Mouse (Mus musculus) midbrain, embryonic 13.5 days (tissue): ENCODE results near the gene Bckdhb. TPM values are rescaled to one million over a fixed set of nuclear protein-coding genes. Genes with fewer than 3 reads are reported as not detected.
"Not testable (repeated sequence)": the region's sequence is repeated elsewhere in the genome, so short reads cannot be mapped to it uniquely, and the experiment has no call there.

Experiments used
- ATAC-seq: fragments of 200-750 bp; cut with Nextera tagmentation; 2 replicates; pipeline ENCODE4 v1.8.0; 2017; ENCODE audit warnings: mild to moderate bottlenecking, moderate TSS enrichment, moderate library complexity
- H3K27ac ChIP-seq: fragments of 300-500 bp; sonication (generic); 2 replicates; pipeline ENCODE4 v1.5.1; 2015; ENCODE audit warnings: inconsistent platforms, mild to moderate bottlenecking, moderate library complexity
- H3K27me3 ChIP-seq: fragments of 300-500 bp; sonication (generic); 2 replicates; pipeline ENCODE4 v1.6.1; 2015; ENCODE audit warnings: mild to moderate bottlenecking, inconsistent platforms
- H3K36me3 ChIP-seq: fragments of 300-500 bp; sonication (generic); 2 replicates; pipeline ENCODE4 v1.6.1; 2015; ENCODE audit warnings: mild to moderate bottlenecking, inconsistent platforms
- H3K4me1 ChIP-seq: fragments of 300-500 bp; sonication (generic); replicated peaks from 2 replicates; pipeline ENCODE4 v1.6.1; 2015; ENCODE audit warnings: inconsistent platforms
- H3K4me2 ChIP-seq: fragments of 300-500 bp; sonication (generic); replicated peaks from 2 replicates; pipeline ENCODE4 v1.6.1; 2015; ENCODE audit warnings: moderate library complexity, mild to moderate bottlenecking, inconsistent platforms
- H3K4me3 ChIP-seq: fragments of 300-500 bp; sonication (generic); replicated peaks from 2 replicates; pipeline ENCODE4 v1.5.1; 2015; ENCODE audit warnings: mild to moderate bottlenecking, inconsistent platforms
- H3K9ac ChIP-seq: fragments of 300-500 bp; sonication (generic); replicated peaks from 2 replicates; pipeline ENCODE4 v1.6.1; 2015; ENCODE audit warnings: mild to moderate bottlenecking, inconsistent platforms
- H3K9me3 ChIP-seq: fragments of 300-500 bp; sonication (generic); 2 replicates; pipeline ENCODE4 v1.6.1; 2016; ENCODE audit warnings: mild to moderate bottlenecking, inconsistent platforms
- WGBS: fragments of 180-500 bp; shearing (Covaris S2); methylation state at CpG from one replicate; pipeline ENCODE4 v1.1.7; 2015; 5-methylcytosine and 5-hydroxymethylcytosine counted together
- polyA plus RNA-seq: library from polyadenylated mRNA; unstranded; fragments of >200 nt; fragmentation: Nextera tagmentation; extraction: Ambion mirVana; gene quantifications from 2 replicates; pipeline ENCODE4 v1.2.1, GENCODE M21; 2015

Bckdhb gene
- polyA plus RNA-seq, 1 experiment from 2014 or later, result 31.4 TPM

GRCm38 (mm10) chr9:83967439-83968050, 42.6 kb downstream of the Bckdhb start:
- Histone ChIP-seq H3K4me2 (no peak overlapping the region), H3K4me3 (no peak overlapping the region), H3K27me3 (no peaks in the 10 kb centered on the region), H3K27ac (no peak overlapping the region), H3K36me3 (no peaks in the 10 kb centered on the region), H3K4me1 (peaks cover 4% of the 10 kb centered on the region), H3K9me3 (no peaks in the 10 kb centered on the region), H3K9ac (no peak overlapping the region)
- no peak for ATAC-seq
- 88% methylated on average over 9 of the region's 9 CpGs for WGBS

GRCm38 (mm10) chr9:83969326-83969725, 44.4 kb downstream of the Bckdhb start:
- no peak overlapping the region for H3K9ac ChIP-seq
- no peak overlapping the region for H3K4me2 ChIP-seq
- ATAC-seq, result no peak
- H3K4me1 ChIP-seq, result no peaks in the 10 kb centered on the region
- H3K27me3 ChIP-seq, result no peaks in the 10 kb centered on the region
- H3K36me3 ChIP-seq, result no peaks in the 10 kb centered on the region
- no peak overlapping the region for H3K4me3 ChIP-seq
- no peak overlapping the region for H3K27ac ChIP-seq
- H3K9me3 ChIP-seq, result no peaks in the 10 kb centered on the region
- WGBS, result 77% methylated on average over 7 of the region's 7 CpGs

GRCm38 (mm10) chr9:83973467-83973866, 48.5 kb downstream of the Bckdhb start:
- no peak overlapping the region for H3K27ac ChIP-seq
- H3K4me1 ChIP-seq, result no peaks in the 10 kb centered on the region
- H3K9me3 ChIP-seq, result no peaks in the 10 kb centered on the region
- ATAC-seq, result no peak
- H3K27me3 ChIP-seq, result no peaks in the 10 kb centered on the region
- H3K9ac ChIP-seq, result no peak overlapping the region
- no peak overlapping the region for H3K4me2 ChIP-seq
- H3K4me3 ChIP-seq, result no peak overlapping the region
- H3K36me3 ChIP-seq, result no peaks in the 10 kb centered on the region
- WGBS, result 92% methylated on average over 2 of the region's 2 CpGs

- H3K27me3 ChIP-seq, result no peaks in the 10 kb centered on the region
- no peaks in the 10 kb centered on the region for H3K4me1 ChIP-seq
- H3K9me3 ChIP-seq, result no peaks in the 10 kb centered on the region
- ATAC-seq, result no peak
- H3K27ac ChIP-seq, result no peak overlapping the region
- H3K4me3 ChIP-seq, result no peak overlapping the region
- WGBS, result 91% methylated on average over 2 of the region's 2 CpGs
- H3K36me3 ChIP-seq, result no peaks in the 10 kb centered on the region
- H3K9ac ChIP-seq, result no peak overlapping the region
- no peak overlapping the region for H3K4me2 ChIP-seq
Observed at GRCm38 (mm10) chr9:83975811-83976210, 50.9 kb downstream of the Bckdhb start.

- Histone ChIP-seq H3K36me3 (no peaks in the 10 kb centered on the region), H3K9ac (no peak overlapping the region), H3K4me1 (no peaks in the 10 kb centered on the region), H3K4me2 (no peak overlapping the region), H3K27ac (no peak overlapping the region), H3K4me3 (no peak overlapping the region), H3K9me3 (no peaks in the 10 kb centered on the region; the same call in 1 of the 2 replicates), H3K27me3 (no peaks in the 10 kb centered on the region)
- 91% methylated on average over 7 of the region's 7 CpGs for WGBS
- ATAC-seq, result no peak
Observed at GRCm38 (mm10) chr9:83981234-83981633, 56.3 kb downstream of the Bckdhb start.

GRCm38 (mm10) chr9:84008961-84009360, 84.0 kb downstream of the Bckdhb start:
- Histone ChIP-seq H3K27ac (no peak overlapping the region), H3K27me3 (no peaks in the 10 kb centered on the region), H3K36me3 (peaks cover 5% of the 10 kb centered on the region; the same call in 1 of the 2 replicates), H3K4me2 (no peak overlapping the region), H3K4me1 (no peaks in the 10 kb centered on the region), H3K9me3 (peaks cover 3% of the 10 kb centered on the region), H3K9ac (no peak overlapping the region), H3K4me3 (no peak overlapping the region)
- no peak for ATAC-seq
- WGBS, result 90% methylated on average over 2 of the region's 2 CpGs

- Histone ChIP-seq H3K9me3 (no peaks in the 10 kb centered on the region), H3K36me3 (no peaks in the 10 kb centered on the region), H3K4me1 (no peaks in the 10 kb centered on the region), H3K27ac (no peak overlapping the region), H3K4me3 (no peak overlapping the region), H3K9ac (no peak overlapping the region), H3K27me3 (no peaks in the 10 kb centered on the region), H3K4me2 (no peak overlapping the region)
- ATAC-seq, result no peak
Observed at GRCm38 (mm10) chr9:84011146-84011545, 86.2 kb downstream of the Bckdhb start.

GRCm38 (mm10) chr9:84018141-84018540, 93.2 kb downstream of the Bckdhb start:
- H3K4me1 ChIP-seq, ATAC-seq, H3K9ac ChIP-seq, H3K9me3 ChIP-seq, H3K27ac ChIP-seq, H3K4me2 ChIP-seq, H3K4me3 ChIP-seq, H3K36me3 ChIP-seq, H3K27me3 ChIP-seq: not testable (repeated sequence)
- 95% methylated on average over 8 of the region's 8 CpGs for WGBS

GRCm38 (mm10) chr9:84019627-84020026, 94.7 kb downstream of the Bckdhb start:
- H3K9ac ChIP-seq, result no peak overlapping the region
- no peak overlapping the region for H3K27ac ChIP-seq
- no peaks in the 10 kb centered on the region for H3K9me3 ChIP-seq
- peak; percentile 78 for ATAC-seq
- no peaks in the 10 kb centered on the region for H3K4me1 ChIP-seq
- 65% methylated on average over 2 of the region's 2 CpGs for WGBS
- no peak overlapping the region for H3K4me3 ChIP-seq
- no peaks in the 10 kb centered on the region for H3K27me3 ChIP-seq
- no peaks in the 10 kb centered on the region for H3K36me3 ChIP-seq
- no peak overlapping the region for H3K4me2 ChIP-seq

GRCm38 (mm10) chr9:84021189-84021588, 96.2 kb downstream of the Bckdhb start:
- Histone ChIP-seq H3K4me3 (no peak overlapping the region), H3K36me3 (no peaks in the 10 kb centered on the region), H3K27ac (no peak overlapping the region), H3K9ac (no peak overlapping the region), H3K4me1 (no peaks in the 10 kb centered on the region), H3K9me3 (no peaks in the 10 kb centered on the region), H3K4me2 (no peak overlapping the region), H3K27me3 (no peaks in the 10 kb centered on the region)
- no peak for ATAC-seq
- WGBS, result 85% methylated on average over 6 of the region's 6 CpGs

GRCm38 (mm10) chr9:84028120-84028519, 103.2 kb downstream of the Bckdhb start:
- Histone ChIP-seq H3K4me3 (no peak overlapping the region), H3K9me3 (no peaks in the 10 kb centered on the region), H3K27me3 (no peaks in the 10 kb centered on the region), H3K36me3 (no peaks in the 10 kb centered on the region), H3K4me1 (peaks cover 24% of the 10 kb centered on the region), H3K4me2 (no peak overlapping the region), H3K9ac (no peak overlapping the region), H3K27ac (no peak overlapping the region)
- no peak for ATAC-seq
- WGBS, result 96% methylated on average over 2 of the region's 2 CpGs

GRCm38 (mm10) chr9:84030691-84031290, 105.8 kb downstream of the Bckdhb start:
- no peaks in the 10 kb centered on the region for H3K36me3 ChIP-seq
- WGBS, result 64% methylated on average over 6 of the region's 6 CpGs
- no peak overlapping the region for H3K4me3 ChIP-seq
- no peak overlapping the region for H3K4me2 ChIP-seq
- no peaks in the 10 kb centered on the region for H3K27me3 ChIP-seq
- H3K9ac ChIP-seq, result no peak overlapping the region
- no peaks in the 10 kb centered on the region for H3K9me3 ChIP-seq
- no peak for ATAC-seq
- H3K4me1 ChIP-seq, result peaks cover 35% of the 10 kb centered on the region
- H3K27ac ChIP-seq, result no peak overlapping the region

GRCm38 (mm10) chr9:84031406-84031805, 106.5 kb downstream of the Bckdhb start:
- Histone ChIP-seq H3K27ac (no peak overlapping the region), H3K9ac (no peak overlapping the region), H3K27me3 (no peaks in the 10 kb centered on the region), H3K4me1 (peaks cover 35% of the 10 kb centered on the region), H3K9me3 (no peaks in the 10 kb centered on the region), H3K4me3 (no peak overlapping the region), H3K36me3 (no peaks in the 10 kb centered on the region), H3K4me2 (no peak overlapping the region)
- no peak for ATAC-seq
- WGBS, result 87% methylated on average over 6 of the region's 6 CpGs
